ENCODE assay signal across 8 mouse cellular contexts in genomic region chr5:149815879-149816278, GRCm38 (mm10).
DNase-seq lines count a peak whose midpoint lies in the region; ATAC-seq and TF ChIP-seq lines count a peak whose summit lies in the region.

No protein-coding gene starts in this region.

- DNase-seq in lung, adult 2 months: peak; percentile 38
- no peak for DNase-seq in lung, postnatal 25 days (ENCODE audit: low spot score)
- DNase-seq in Muller cell, postnatal 12 days (ENCODE audit: inconsistent ontology term): peak; percentile 6
- peak; percentile 8 for DNase-seq in c-Kit-positive CD71-positive TER-119-positive erythroid progenitor cells, embryonic 14.5 days (ENCODE audit: low spot score)
- peak; percentile 3 to 67 for DNase-seq in frontal cortex, adult 2 months (ENCODE audit: extremely low spot score in 1 of 2, low spot score in 1 of 2)
- DNase-seq in left cerebral cortex, adult 11 months (ENCODE audit: low spot score): peak; percentile 15
- peak; percentile 39 for DNase-seq in naive thymus-derived CD4-positive, alpha-beta T cell, adult 2 months (ENCODE audit: low read depth)

- no peak overlapping the region for H3K4me3 ChIP-seq in lung, adult 2 months (replicated peaks; ENCODE audit: extremely low read depth, low read depth, low read length)

- ATAC-seq in erythroid progenitor cell, adult 5-6 weeks (replicated peaks; ENCODE audit: low FRiP score, poor library complexity, severe bottlenecking): no peak

- no peak for TF ChIP-seq POLR2A in lung, adult 2 months (IDR thresholded peaks at IDR 0.05; ENCODE audit: borderline replicate concordance, extremely low read depth, low read depth, low read length)

- WGBS in lung, adult 2 months: 26% methylated on average over 3 of the region's 3 CpGs

- TF ChIP-seq CTCF in lung, adult 2 months (IDR thresholded peaks at IDR 0.05; ENCODE audit: insufficient read depth, low read length): peak; percentile 92

- H3K4me1 ChIP-seq in lung, adult 2 months (ENCODE audit: control insufficient read depth, insufficient read depth, low read length): no peaks in the 10 kb centered on the region
